Comparison of ENCODE assay signal across 8 mouse cellular contexts in the genomic region with DNA sequence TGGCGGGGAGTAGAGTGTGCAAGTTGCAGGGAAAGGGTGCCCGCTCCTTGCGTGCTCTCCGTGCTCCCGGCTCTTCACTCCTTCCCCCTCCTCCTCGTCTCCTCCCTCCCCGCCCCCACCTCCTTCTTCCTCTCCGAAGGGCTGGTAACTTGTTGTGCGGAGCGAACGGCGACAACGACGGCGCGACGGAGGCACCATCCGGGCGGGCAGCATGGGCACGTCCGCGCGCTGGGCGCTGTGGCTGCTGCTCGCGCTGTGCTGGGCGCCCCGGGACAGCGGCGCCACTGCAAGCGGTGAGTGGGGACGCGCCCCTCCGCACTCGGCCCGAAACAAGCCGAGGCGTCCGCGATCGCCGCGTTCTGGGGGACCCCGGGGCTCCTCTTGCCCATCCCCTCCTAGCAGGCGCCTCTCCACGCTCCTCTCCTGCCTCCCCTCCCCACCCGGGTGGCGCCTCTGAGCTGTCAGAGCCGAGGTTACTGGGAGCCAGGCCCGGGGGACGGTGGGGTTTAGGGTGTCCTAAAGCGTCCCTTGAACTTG. TPM values are rescaled to one million over a fixed set of nuclear protein-coding genes. Genes with fewer than 3 reads are reported as not detected.
DNase-seq lines count a peak whose midpoint lies in the region; ATAC-seq and TF ChIP-seq lines count a peak whose summit lies in the region.

No protein-coding gene starts in this region.

- peak overlapping the region; percentile 95 for H3K4me2 ChIP-seq in lung, postnatal 0 days (replicated peaks; ENCODE audit: low read depth, low read length)

- H3K27me3 ChIP-seq in hindbrain, embryonic 10.5 days (ENCODE audit: insufficient read depth, poor library complexity, severe bottlenecking): peaks cover 54% of the 10 kb centered on the region
- 0 out of 2 replicates have a peak, but pooled peaks cover 3% of the 10 kb centered on the region for H3K27me3 ChIP-seq in lung, postnatal 0 days (replicated peaks; ENCODE audit: insufficient read depth, low read length)

- peak; percentile 60 for ATAC-seq in frontal cortex, adult (ENCODE audit: low TSS enrichment)
- peak; percentile 38 for ATAC-seq in lung, postnatal 0 days

- H3K27ac ChIP-seq in hindbrain, embryonic 10.5 days: peak overlapping the region; percentile 91
- peak overlapping the region; percentile 88 for H3K27ac ChIP-seq in lung, postnatal 0 days (ENCODE audit: low read length)

- peak; percentile 61 for DNase-seq in R1 (ENCODE audit: low read depth, low spot score)
- peak; percentile 64 for DNase-seq in cerebellum, adult 8-10 months
- DNase-seq in hindbrain, embryonic 10.5 days (ENCODE audit: low spot score): no peak
- DNase-seq in layer of hippocampus, postnatal 10 days (ENCODE audit: low spot score in 2 of 2): peak; percentile 70 to 78
- DNase-seq in lung, postnatal 0 days (ENCODE audit: low spot score): peak; percentile 54
- DNase-seq in retina, embryonic 14.5 days (ENCODE audit: low spot score): peak; percentile 65
- no peak for DNase-seq in adipocyte (ENCODE audit: low spot score)

- TF ChIP-seq EP300 in lung, postnatal 0 days (IDR thresholded peaks at IDR 0.05): no peak

- no peaks in the 10 kb centered on the region for H3K9me3 ChIP-seq in hindbrain, embryonic 10.5 days
- no peaks in the 10 kb centered on the region for H3K9me3 ChIP-seq in lung, postnatal 0 days (ENCODE audit: low read length)

- under 1% methylated on average over 52 of the region's 52 CpGs for WGBS in hindbrain, embryonic 10.5 days
- WGBS in lung, postnatal 0 days: under 1% methylated on average over 34 of the region's 52 CpGs

- H3K4me3 ChIP-seq in hindbrain, embryonic 10.5 days: peak overlapping the region; percentile 81
- peak overlapping the region; percentile 66 for H3K4me3 ChIP-seq in lung, postnatal 0 days (ENCODE audit: low read depth, low read length)

- H3K36me3 ChIP-seq in hindbrain, embryonic 10.5 days: no peaks in the 10 kb centered on the region
- H3K36me3 ChIP-seq in lung, postnatal 0 days (ENCODE audit: insufficient read depth, low read length): no peaks in the 10 kb centered on the region

- peaks cover 31% of the 10 kb centered on the region for H3K4me1 ChIP-seq in hindbrain, embryonic 10.5 days (replicated peaks)
- 0 out of 2 replicates have a peak, but pooled peaks cover 7% of the 10 kb centered on the region for H3K4me1 ChIP-seq in lung, postnatal 0 days (ENCODE audit: insufficient read depth, low read depth, low read length)

- H3K9ac ChIP-seq in lung, postnatal 0 days (replicated peaks; ENCODE audit: low read depth): peak overlapping the region; percentile 73

- no peak for TF ChIP-seq CTCF in lung, postnatal 0 days (IDR thresholded peaks at IDR 0.05)

RNA-seq across cellular contexts. Expression of a gene that starts 1.2 kb away (rescaled TPM):
- 4.6 and 6.9 TPM in 2 replicates for polyA plus RNA-seq in hindbrain, embryonic 10.5 days (2016; fragmentation: Nextera tagmentation; extraction: Ambion mirVana)
- total RNA-seq in layer of hippocampus, postnatal 10 days (2021): 10 to 100 TPM; 54.2 to 56.9 TPM
- 56.6 and 57.8 TPM in 2 replicates for polyA plus RNA-seq in lung, postnatal 0 days (2015; fragmentation: Nextera tagmentation; extraction: Ambion mirVana)

Comparison
In these comparisons a context has a peak if more than half of its experiments do, and no peak if none do; other contexts are left out.
1. DNase-seq: peak in R1 (single experiment), cerebellum, adult 8-10 months (single experiment), layer of hippocampus, postnatal 10 days (2 of 2), lung, postnatal 0 days (single experiment) and retina, embryonic 14.5 days (single experiment); none in hindbrain, embryonic 10.5 days (single experiment) and adipocyte (single experiment).